Mouse (Mus musculus) G1E (cell line): ENCODE measurements around the gene Lamp2.

Experiments
- CTCF ChIP-seq: IDR thresholded peaks from 2 replicates; pipeline ENCODE4 v1.5.1; 2012; ENCODE audit warnings: low read depth, low read length, inconsistent platforms, mixed read lengths
- GATA1 ChIP-seq: IDR thresholded peaks from 2 replicates; pipeline ENCODE4 v1.6.1; 2012; ENCODE audit warnings: borderline replicate concordance, low read length, inconsistent platforms, mixed read lengths
- POLR2AphosphoS5 ChIP-seq: IDR thresholded peaks from 2 replicates; pipeline ENCODE4 v1.6.1; 2012; ENCODE audit warnings: low read depth, low read length, inconsistent platforms; ENCODE audit not compliant: insufficient replicate concordance

- no peak for TF ChIP-seq CTCF
- TF ChIP-seq GATA1 = no peak
- TF ChIP-seq POLR2AphosphoS5 = no peak
Measured at GRCm38 (mm10) chrX:38459076-38459475, 2.8 kb upstream of the Lamp2 start.
